Mouse (Mus musculus) ES-Bruce4 (cell line): Measurements from ENCODE around the gene Galk1.

Source experiments
- CTCF ChIP-seq: IDR thresholded peaks from one replicate; pipeline ENCODE4 v1.8.1; 2011; ENCODE audit warnings: low read depth, low read length
- EP300 ChIP-seq: IDR thresholded peaks from 2 replicates; pipeline ENCODE4 v1.6.1; 2011; ENCODE audit warnings: low read depth, low read length; ENCODE audit not compliant: insufficient read depth
- POLR2A ChIP-seq: IDR thresholded peaks from one replicate; pipeline ENCODE4 v1.8.1; 2011; ENCODE audit warnings: low read length; ENCODE audit not compliant: insufficient read depth

- TF ChIP-seq CTCF (peak; percentile 65), POLR2A (no peak), EP300 (no peak)
Observed at GRCm38 (mm10) chr11:115999538-116000143, 12.9 kb downstream of the Galk1 start.
